Mouse (Mus musculus) cerebellum, adult 9-11 months (tissue): ENCODE results near the gene Apoh.

ENCODE experiments used
- DNase-seq: peaks from one replicate; pipeline ENCODE4 v3.0.0; 2022

Apoh gene

GRCm38 (mm10) chr11:108342781-108343768 lies at the start of gene Apoh:
Apoh (plus strand) TSS chr11:108343354.
- peak; percentile 56 for DNase-seq

GRCm38 (mm10) chr11:108293843-108294242 lies 49.3 kb upstream of the Apoh start:
- no peak for DNase-seq

GRCm38 (mm10) chr11:108294305-108294813 lies 48.8 kb upstream of the Apoh start:
- DNase-seq = no peak

GRCm38 (mm10) chr11:108295373-108295772 lies 47.8 kb upstream of the Apoh start:
- DNase-seq = no peak

GRCm38 (mm10) chr11:108297956-108298355 lies 45.2 kb upstream of the Apoh start:
- DNase-seq = no peak

GRCm38 (mm10) chr11:108299913-108300312 lies 43.2 kb upstream of the Apoh start:
- no peak for DNase-seq

- no peak for DNase-seq
These were observed 42.7 kb upstream of the Apoh start for GRCm38 (mm10) chr11:108300443-108300842.

GRCm38 (mm10) chr11:108301036-108301435 lies 42.1 kb upstream of the Apoh start:
- no peak for DNase-seq

- no peak for DNase-seq
These were observed 41.2 kb upstream of the Apoh start for GRCm38 (mm10) chr11:108301796-108302490.

GRCm38 (mm10) chr11:108303787-108304186 lies 39.4 kb upstream of the Apoh start:
- no peak for DNase-seq

GRCm38 (mm10) chr11:108307258-108307657 lies 35.9 kb upstream of the Apoh start:
- no peak for DNase-seq

- DNase-seq = no peak
These were observed 34.9 kb upstream of the Apoh start for GRCm38 (mm10) chr11:108308253-108308652.

GRCm38 (mm10) chr11:108309791-108310190 lies 33.4 kb upstream of the Apoh start:
- no peak for DNase-seq

GRCm38 (mm10) chr11:108311912-108312311 lies 31.2 kb upstream of the Apoh start:
- no peak for DNase-seq

GRCm38 (mm10) chr11:108312516-108312915 lies 30.6 kb upstream of the Apoh start:
- no peak for DNase-seq

GRCm38 (mm10) chr11:108315736-108316135 lies 27.4 kb upstream of the Apoh start:
- no peak for DNase-seq

GRCm38 (mm10) chr11:108317878-108318277 lies 25.3 kb upstream of the Apoh start:
- DNase-seq = no peak

- no peak for DNase-seq
These were observed 24.0 kb upstream of the Apoh start for GRCm38 (mm10) chr11:108319162-108319561.

GRCm38 (mm10) chr11:108320561-108320960 lies 22.6 kb upstream of the Apoh start:
- DNase-seq = no peak

GRCm38 (mm10) chr11:108322156-108322555 lies 21.0 kb upstream of the Apoh start:
- DNase-seq = no peak

- DNase-seq = no peak
These were observed 17.2 kb upstream of the Apoh start for GRCm38 (mm10) chr11:108325943-108326342.

- DNase-seq = no peak
These were observed 12.3 kb upstream of the Apoh start for GRCm38 (mm10) chr11:108330818-108331217.

GRCm38 (mm10) chr11:108333006-108333405 lies 10.1 kb upstream of the Apoh start:
- no peak for DNase-seq
